Mouse (Mus musculus) lung, adult 2 months (tissue): ENCODE data around the gene Hs6st2. TPM values are rescaled to one million over a fixed set of nuclear protein-coding genes. Genes with fewer than 3 reads are reported as not detected.

Source experiments
- DNase-seq: peaks from one replicate; pipeline ENCODE4 v3.0.0; 2022
- H3K4me1 ChIP-seq: fragments of 200-500 bp; 2 replicates; pipeline ENCODE4 v1.6.1; 2011; ENCODE audit warnings: low read length; ENCODE audit not compliant: control insufficient read depth, insufficient read depth
- H3K4me3 ChIP-seq: fragments of 200-500 bp; replicated peaks from 2 replicates; pipeline ENCODE3; 2011; ENCODE audit warnings: low read depth, mild to moderate bottlenecking, control low read depth, low read length; ENCODE audit errors: extremely low read depth
- CTCF ChIP-seq: fragments of 200-500 bp; IDR thresholded peaks from 2 replicates; pipeline ENCODE4 v1.5.1; 2011; ENCODE audit warnings: mild to moderate bottlenecking, low read length, control low read depth; ENCODE audit not compliant: insufficient read depth
- POLR2A ChIP-seq: fragments of 200-500 bp; IDR thresholded peaks from 2 replicates; pipeline ENCODE4 v1.6.1; 2011; ENCODE audit warnings: low read depth, mild to moderate bottlenecking, control low read depth, low read length, borderline replicate concordance; ENCODE audit errors: extremely low read depth
- WGBS: fragments of 180-500 bp; shearing (Covaris S2); methylation state at CpG from one replicate; pipeline ENCODE4 v1.1.7; 2018; 5-methylcytosine and 5-hydroxymethylcytosine counted together
- polyA plus RNA-seq: library from polyadenylated mRNA; depleted of rRNA; stranded (reverse); fragments of >200 nt; gene quantifications from 2 replicates; pipeline ENCODE4 v1.2.3, GENCODE M21; 2012

Gene Hs6st2
- polyA plus RNA-seq, 1 experiment = 2.3 TPM

DNA sequence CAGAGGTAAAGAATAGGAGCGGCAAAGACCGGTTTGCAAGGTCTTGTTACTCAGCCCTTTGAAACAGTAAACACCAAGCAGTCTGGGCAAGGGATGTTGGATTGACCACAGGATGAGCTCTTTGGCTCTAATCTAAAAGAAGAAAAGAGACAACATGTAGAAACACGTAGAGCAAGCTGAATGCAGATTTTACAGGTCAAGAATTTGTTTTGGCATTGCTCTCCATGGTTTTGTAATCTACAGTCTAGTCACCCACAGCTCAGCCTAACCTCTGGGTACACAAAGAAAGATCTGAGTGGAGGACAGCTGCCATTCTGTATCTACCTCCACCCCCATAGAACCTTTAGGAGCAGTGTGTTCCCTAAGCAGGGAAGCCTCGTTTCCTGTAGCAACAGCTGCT is 175.1 kb downstream of the Hs6st2 start:
- no peak for DNase-seq
- WGBS = 70% methylated on average over 4 of the region's 4 CpGs
- Histone ChIP-seq H3K4me1 (no peaks in the 10 kb centered on the region), H3K4me3 (no peak overlapping the region)
- TF ChIP-seq CTCF (no peak), POLR2A (no peak)

- TF ChIP-seq POLR2A = no peak
- no peak for TF ChIP-seq CTCF
- no peak overlapping the region for H3K4me3 ChIP-seq
- DNase-seq = no peak
- H3K4me1 ChIP-seq = no peaks in the 10 kb centered on the region
- 48% methylated on average over 1 of the region's 1 CpGs for WGBS
Observed at GRCm38 (mm10) chrX:51505691-51506090, 176.0 kb downstream of the Hs6st2 start.

DNA sequence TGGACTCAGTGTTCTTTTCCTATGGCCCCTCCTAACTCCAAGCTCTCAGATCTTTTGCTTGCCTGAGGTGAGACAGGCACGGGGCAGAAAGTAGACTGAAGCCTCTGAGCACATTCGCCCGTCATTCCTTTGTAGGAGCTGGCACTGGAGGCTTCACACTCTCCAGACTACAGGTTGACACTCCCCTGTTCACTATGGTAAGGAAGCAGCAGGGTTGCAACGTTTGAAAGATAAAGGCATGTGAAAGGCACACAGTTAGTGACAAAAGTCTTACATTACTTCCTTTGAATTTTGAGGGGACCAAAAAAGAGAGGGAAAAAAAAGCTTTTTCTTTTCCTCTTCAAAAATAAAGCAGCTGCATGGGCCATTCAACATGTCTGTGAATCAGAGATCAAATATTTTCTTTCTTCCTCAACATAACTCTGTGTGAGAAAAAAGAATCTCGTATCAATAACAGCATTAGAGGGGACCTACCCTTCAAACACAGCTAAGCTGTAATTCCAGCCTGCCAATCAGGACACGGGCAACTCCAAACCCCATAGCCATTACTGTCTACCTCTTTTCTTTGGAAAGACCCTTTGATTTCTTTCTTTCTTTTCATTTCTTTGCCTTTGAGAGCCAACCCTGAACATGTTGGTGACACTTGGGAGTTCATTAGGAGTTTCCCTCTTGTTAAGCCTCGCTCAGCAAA is 177.7 kb downstream of the Hs6st2 start:
- Histone ChIP-seq H3K4me1 (no peaks in the 10 kb centered on the region), H3K4me3 (no peak overlapping the region)
- no peak for DNase-seq
- TF ChIP-seq CTCF (no peak), POLR2A (no peak)
- WGBS = 60% methylated on average over 7 of the region's 7 CpGs

DNA sequence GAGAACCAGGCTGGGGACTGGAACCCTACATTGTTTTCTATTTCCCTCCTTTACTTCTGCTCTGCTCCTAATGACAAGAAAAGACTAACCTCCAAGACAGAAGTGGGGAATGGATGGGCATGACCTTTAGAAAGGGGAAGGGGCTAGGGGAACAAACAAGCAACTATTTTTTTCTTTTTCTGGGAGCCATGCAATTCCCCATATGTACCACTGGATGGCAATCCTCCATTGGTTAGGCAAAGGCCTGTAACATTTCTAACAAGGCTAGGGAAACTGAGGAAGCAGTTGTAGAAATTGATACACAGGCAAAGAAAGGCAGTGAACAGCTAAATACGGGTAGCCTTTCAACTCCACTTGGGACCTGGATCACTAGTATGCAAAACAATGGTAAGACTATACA is 183.8 kb downstream of the Hs6st2 start:
- no peak for TF ChIP-seq CTCF
- no peak for TF ChIP-seq POLR2A
- WGBS = 35% methylated on average over 1 of the region's 1 CpGs
- H3K4me1 ChIP-seq = no peaks in the 10 kb centered on the region
- no peak for DNase-seq
- H3K4me3 ChIP-seq = no peak overlapping the region

GRCm38 (mm10) chrX:51488374-51488773 is 193.3 kb downstream of the Hs6st2 start:
- DNase-seq = no peak
- TF ChIP-seq POLR2A = no peak
- no peak for TF ChIP-seq CTCF
- no peak overlapping the region for H3K4me3 ChIP-seq
- H3K4me1 ChIP-seq = no peaks in the 10 kb centered on the region

DNA sequence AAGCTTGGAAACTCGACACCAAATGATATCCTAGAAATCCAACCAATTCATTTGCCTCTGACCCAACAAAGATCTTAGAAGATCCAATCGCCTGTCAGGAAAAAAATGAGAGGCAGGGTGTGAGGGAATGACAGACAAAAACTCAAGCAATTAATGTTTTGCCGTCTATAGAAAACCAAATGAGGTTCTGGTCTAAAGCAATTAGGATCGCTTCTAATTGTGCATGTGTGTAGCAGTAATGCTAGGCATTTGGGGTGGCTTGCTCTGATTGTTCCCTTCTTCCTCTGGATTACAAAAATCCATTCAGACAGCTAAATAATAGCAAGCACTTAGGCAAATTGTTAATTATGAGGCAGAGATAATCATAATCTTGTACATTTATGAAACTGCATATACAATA is 212.2 kb downstream of the Hs6st2 start:
- WGBS = 79% methylated on average over 4 of the region's 4 CpGs
- TF ChIP-seq POLR2A (no peak), CTCF (no peak)
- DNase-seq = no peak
- Histone ChIP-seq H3K4me1 (0 out of 2 replicates have a peak, but pooled peaks cover 2% of the 10 kb centered on the region), H3K4me3 (no peak overlapping the region)

DNA sequence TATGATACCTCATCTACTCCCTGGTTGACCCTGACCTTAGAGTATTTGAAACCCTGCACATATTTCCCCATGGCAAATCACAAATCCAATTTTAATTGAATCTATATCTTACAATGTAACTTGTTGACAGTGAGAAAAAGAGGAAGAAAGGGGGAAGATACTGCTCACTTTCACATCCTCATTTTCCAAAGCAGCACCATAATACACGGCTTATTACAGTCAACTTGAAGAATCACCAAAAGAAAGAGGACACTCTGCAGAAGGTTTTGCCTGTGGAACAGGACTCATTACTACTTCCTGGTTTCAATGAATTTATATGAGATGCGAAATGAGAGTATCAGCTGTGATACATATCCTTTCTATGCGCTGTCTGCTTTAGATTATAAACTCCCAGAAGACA is 220.2 kb downstream of the Hs6st2 start:
- DNase-seq = no peak
- 70% methylated on average over 3 of the region's 3 CpGs for WGBS
- TF ChIP-seq CTCF (no peak), POLR2A (no peak)
- no peak overlapping the region for H3K4me3 ChIP-seq
- H3K4me1 ChIP-seq = 0 out of 2 replicates have a peak, but pooled peaks cover 2% of the 10 kb centered on the region

- no peak overlapping the region for H3K4me3 ChIP-seq
- WGBS = 67% methylated on average over 4 of the region's 4 CpGs
Observed at GRCm38 (mm10) chrX:51443366-51443765, 238.3 kb downstream of the Hs6st2 start.

GRCm38 (mm10) chrX:51431706-51432105 is 249.9 kb downstream of the Hs6st2 start:
- no peak for DNase-seq
- TF ChIP-seq CTCF = no peak
- no peak for TF ChIP-seq POLR2A
- no peak overlapping the region for H3K4me3 ChIP-seq
- 75% methylated on average over 3 of the region's 3 CpGs for WGBS
- H3K4me1 ChIP-seq = no peaks in the 10 kb centered on the region

More at GRCm38 (mm10) chrX:51443366-51443765, 238.3 kb downstream of the Hs6st2 start:
- no peak for TF ChIP-seq POLR2A
- no peak for TF ChIP-seq CTCF
- H3K4me1 ChIP-seq = no peaks in the 10 kb centered on the region
- DNase-seq = no peak

GRCm38 (mm10) chrX:51425031-51425430 is 256.6 kb downstream of the Hs6st2 start:
- H3K4me3 ChIP-seq = no peak overlapping the region
- DNase-seq = no peak
- TF ChIP-seq CTCF (no peak), POLR2A (no peak)
- 73% methylated on average over 5 of the region's 5 CpGs for WGBS
- H3K4me1 ChIP-seq = no peaks in the 10 kb centered on the region
